Mouse (Mus musculus) olfactory bulb, adult 2 months (tissue): ENCODE results near the gene Hk1. TPM values are rescaled to one million over a fixed set of nuclear protein-coding genes. Genes with fewer than 3 reads are reported as not detected.

ENCODE experiments used
- H3K27ac ChIP-seq: fragments of 200-500 bp; 2 replicates; pipeline ENCODE4 v1.5.1; 2012; ENCODE audit warnings: low read depth, low read length; ENCODE audit not compliant: insufficient read depth
- H3K4me1 ChIP-seq: fragments of 200-500 bp; 2 replicates; pipeline ENCODE4 v1.6.1; 2012; ENCODE audit warnings: low read length; ENCODE audit not compliant: control insufficient read depth, insufficient read depth
- H3K4me3 ChIP-seq: fragments of 200-500 bp; 2 replicates; pipeline ENCODE4 v1.5.1; 2012; ENCODE audit warnings: mild to moderate bottlenecking, low read depth, low read length, moderate library complexity; ENCODE audit not compliant: insufficient read depth
- CTCF ChIP-seq: fragments of 200-500 bp; IDR thresholded peaks from 2 replicates; pipeline ENCODE4 v1.5.1; 2012; ENCODE audit warnings: low read depth, mild to moderate bottlenecking, low read length, moderate library complexity; ENCODE audit not compliant: insufficient read depth
- POLR2A ChIP-seq: fragments of 200-500 bp; IDR thresholded peaks from 2 replicates; pipeline ENCODE4 v1.6.1; 2012; ENCODE audit warnings: mild to moderate bottlenecking, low read depth, low read length, moderate library complexity; ENCODE audit not compliant: insufficient read depth
- WGBS: fragments of 180-500 bp; shearing (Covaris S2); methylation state at CpG from one replicate; pipeline ENCODE4 v1.1.7; 2018; 5-methylcytosine and 5-hydroxymethylcytosine counted together
- polyA plus RNA-seq: library from polyadenylated mRNA; stranded (reverse); fragments of >200 nt; gene quantifications from 2 replicates; pipeline ENCODE4 v1.2.4, GENCODE M21; 2012; ENCODE audit warnings: low replicate concordance; ENCODE audit not compliant: missing spikeins, insufficient read depth, insufficient read length

The Hk1 gene
- polyA plus RNA-seq, 1 experiment = 296 TPM

GRCm38 (mm10) chr10:62222777-62223176 lies 156.9 kb downstream of the Hk1 start:
- H3K27ac ChIP-seq = no peak overlapping the region
- peaks cover 8% of the 10 kb centered on the region for H3K4me1 ChIP-seq
- TF ChIP-seq CTCF (no peak), POLR2A (no peak)
- H3K4me3 ChIP-seq = no peak overlapping the region
- WGBS = 86% methylated on average over 17 of the region's 17 CpGs

DNA sequence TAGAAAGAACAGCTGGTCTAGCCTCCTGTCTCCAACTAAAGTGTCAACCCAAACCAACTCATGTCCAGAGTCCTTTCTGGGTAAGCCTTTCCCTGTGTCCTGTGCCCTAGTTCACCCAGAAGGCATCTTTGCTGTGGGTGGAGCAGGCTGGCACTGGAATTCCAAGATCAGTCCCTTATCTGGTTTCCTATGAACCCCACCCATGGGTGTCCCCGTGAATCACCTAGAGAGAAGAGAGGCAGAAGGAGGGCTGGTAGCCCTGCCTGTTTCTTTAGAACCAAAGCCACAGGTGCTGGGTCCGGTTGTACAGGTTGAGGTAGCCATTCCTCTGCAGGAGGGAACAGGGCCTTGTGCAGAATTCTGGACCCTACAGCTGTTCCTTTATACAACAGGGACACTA lies 158.1 kb downstream of the Hk1 start:
- no peak overlapping the region for H3K4me3 ChIP-seq
- WGBS = 97% methylated on average over 2 of the region's 2 CpGs

GRCm38 (mm10) chr10:62220732-62221514 lies 158.8 kb downstream of the Hk1 start:
- WGBS = 90% methylated on average over 8 of the region's 8 CpGs
- H3K27ac ChIP-seq = no peak overlapping the region
- H3K4me3 ChIP-seq = no peak overlapping the region
- H3K4me1 ChIP-seq = peaks cover 13% of the 10 kb centered on the region
- TF ChIP-seq POLR2A (no peak), CTCF (no peak)

More for the DNA sequence above, 158.1 kb downstream of the Hk1 start:
- TF ChIP-seq POLR2A = no peak
- TF ChIP-seq CTCF = no peak
- Histone ChIP-seq H3K4me1 (peaks cover 13% of the 10 kb centered on the region), H3K27ac (no peak overlapping the region)

Other genes starting within 250 kb of the Hk1 start
- not detected in 2 replicates for gene Neurog3, start 246.8 kb downstream of the Hk1 start, polyA plus RNA-seq
- gene Fam241b, start 236.0 kb downstream of the Hk1 start, polyA plus RNA-seq = not detected in 2 replicates
- gene Tspan15, start 148.7 kb downstream of the Hk1 start, polyA plus RNA-seq = not detected in 2 replicates
- not detected in 2 replicates for gene Tacr2, start 127.5 kb downstream of the Hk1 start, polyA plus RNA-seq
- gene Hkdc1, start 42.6 kb upstream of the Hk1 start, polyA plus RNA-seq = not detected in 2 replicates
- gene 4930507D05Rik, start 69.6 kb upstream of the Hk1 start, polyA plus RNA-seq = not detected in 2 replicates
- gene Supv3l1, start 69.8 kb upstream of the Hk1 start, polyA plus RNA-seq = not detected in 2 replicates
- gene Vps26a, start 106.9 kb upstream of the Hk1 start, polyA plus RNA-seq = not detected in 2 replicates
- gene Srgn, start 147.5 kb upstream of the Hk1 start, polyA plus RNA-seq = not detected in 2 replicates
- gene Kif1bp, start 198.5 kb upstream of the Hk1 start, polyA plus RNA-seq = not detected in 2 replicates
- not detected in 2 replicates for gene Ddx21, start 222.4 kb upstream of the Hk1 start, polyA plus RNA-seq